Mouse (Mus musculus): Measurements from ENCODE around the gene Gdpd4. TPM values are rescaled to one million over a fixed set of nuclear protein-coding genes. Genes with fewer than 3 reads are reported as not detected.

Gene Gdpd4
- polyA plus RNA-seq, 1 experiment: not detected

DNA sequence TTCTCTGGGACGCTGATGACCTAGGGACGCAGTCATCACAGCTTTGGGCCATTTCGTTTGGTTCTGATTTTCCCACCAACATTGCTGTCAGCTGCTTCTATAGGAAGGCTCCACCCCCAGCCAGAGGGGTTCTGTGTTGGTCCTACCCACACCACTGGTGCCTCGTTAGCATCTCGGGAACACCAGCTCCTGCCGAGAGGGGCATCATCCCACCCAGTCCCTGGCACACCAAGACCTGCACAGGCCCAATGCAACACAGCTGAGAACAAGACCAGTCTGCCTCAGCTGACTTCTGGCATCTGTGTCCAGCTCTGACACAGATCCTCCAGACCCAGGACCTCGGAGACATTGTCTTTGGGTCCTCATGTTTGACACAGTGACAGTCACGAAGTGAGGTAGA is 135.2 kb downstream of the Gdpd4 start:
- TF ChIP-seq GATA1 (IDR thresholded peaks at IDR 0.05; ENCODE audit: low read length): no peak

DNA sequence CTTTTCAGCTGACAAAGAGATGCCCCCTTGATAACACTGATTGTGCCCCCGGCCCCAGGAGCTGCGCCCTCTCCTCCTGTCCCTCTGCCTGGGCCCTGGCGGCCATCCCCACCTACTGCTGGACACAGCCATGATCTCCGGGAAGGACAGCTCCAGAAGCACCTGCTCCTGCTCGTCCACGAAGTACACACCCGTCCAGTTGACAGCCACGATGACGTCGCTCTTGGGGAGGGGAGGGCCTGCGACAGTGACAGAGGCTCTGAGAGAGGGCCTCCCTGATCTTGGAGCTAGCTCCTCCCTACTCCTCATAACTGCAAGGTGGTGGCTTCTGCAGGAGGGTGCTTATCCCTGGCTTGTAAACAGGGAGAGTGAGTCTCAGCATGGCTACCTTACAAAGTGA is 146.5 kb downstream of the Gdpd4 start:
- no peak for TF ChIP-seq GATA1 (IDR thresholded peaks at IDR 0.05; ENCODE audit: low read length)

DNA sequence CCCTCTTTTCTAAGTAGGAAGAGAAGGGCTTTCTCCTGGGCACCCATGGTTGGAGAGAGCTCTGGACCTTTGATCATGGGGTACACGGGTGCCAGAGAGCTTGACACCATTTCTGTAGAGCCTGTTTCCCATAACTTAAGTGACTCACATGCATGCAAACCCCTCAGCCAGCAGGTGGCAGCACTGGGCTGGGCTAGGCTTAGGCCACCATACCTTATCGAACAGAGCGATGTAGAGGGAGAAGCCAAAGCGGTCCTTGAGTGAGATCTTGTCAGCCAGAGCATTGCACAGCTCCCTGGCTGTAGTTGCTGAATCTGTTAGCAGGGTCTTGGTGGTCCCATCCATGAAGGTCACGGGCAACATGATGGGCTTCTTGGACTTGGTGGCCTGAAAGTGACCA is 151.9 kb downstream of the Gdpd4 start:
- no peak for TF ChIP-seq GATA1 (IDR thresholded peaks at IDR 0.05; ENCODE audit: low read length)

DNA sequence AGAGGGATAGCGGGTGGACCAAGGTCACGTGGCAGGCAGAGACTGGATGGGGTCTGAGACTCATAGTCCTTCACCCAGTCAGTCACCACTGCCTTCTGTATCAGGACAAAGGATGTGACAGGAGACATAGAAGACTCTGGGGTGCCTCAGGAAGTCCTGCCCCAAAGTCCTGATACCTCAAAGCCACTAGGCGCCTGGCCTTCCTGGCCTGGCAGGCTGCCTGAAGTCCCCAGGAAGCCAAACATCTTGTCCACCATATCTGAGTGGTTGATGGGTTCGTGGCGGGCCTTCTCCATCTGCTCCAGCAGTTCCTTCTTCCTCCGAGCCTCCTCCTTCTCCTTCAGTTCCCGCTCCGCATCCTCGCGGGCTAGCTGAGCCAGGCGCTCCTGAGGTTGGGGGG is 157.7 kb downstream of the Gdpd4 start:
- TF ChIP-seq GATA1 (IDR thresholded peaks at IDR 0.05; ENCODE audit: low read length): no peak

DNA sequence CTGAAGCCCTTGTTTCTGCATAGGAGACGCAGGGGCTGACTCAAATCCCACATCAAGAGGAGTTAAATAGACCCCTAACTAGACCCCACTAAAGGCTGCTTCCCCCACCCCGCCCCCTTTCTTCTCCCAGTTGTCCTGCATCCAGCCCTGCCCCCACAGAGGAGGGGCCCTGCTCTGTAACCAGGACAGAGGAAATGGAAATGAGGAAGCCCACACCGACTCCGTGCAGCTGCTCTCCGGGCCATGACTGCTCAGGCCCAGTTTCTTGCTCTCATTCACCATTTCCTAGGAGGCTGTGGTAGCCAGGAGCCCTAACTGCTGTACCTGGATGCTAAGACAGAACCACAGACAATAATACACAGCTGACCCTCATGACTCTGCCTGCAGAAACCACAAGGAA is 162.6 kb downstream of the Gdpd4 start:
- no peak for TF ChIP-seq GATA1 (IDR thresholded peaks at IDR 0.05; ENCODE audit: low read length)

DNA sequence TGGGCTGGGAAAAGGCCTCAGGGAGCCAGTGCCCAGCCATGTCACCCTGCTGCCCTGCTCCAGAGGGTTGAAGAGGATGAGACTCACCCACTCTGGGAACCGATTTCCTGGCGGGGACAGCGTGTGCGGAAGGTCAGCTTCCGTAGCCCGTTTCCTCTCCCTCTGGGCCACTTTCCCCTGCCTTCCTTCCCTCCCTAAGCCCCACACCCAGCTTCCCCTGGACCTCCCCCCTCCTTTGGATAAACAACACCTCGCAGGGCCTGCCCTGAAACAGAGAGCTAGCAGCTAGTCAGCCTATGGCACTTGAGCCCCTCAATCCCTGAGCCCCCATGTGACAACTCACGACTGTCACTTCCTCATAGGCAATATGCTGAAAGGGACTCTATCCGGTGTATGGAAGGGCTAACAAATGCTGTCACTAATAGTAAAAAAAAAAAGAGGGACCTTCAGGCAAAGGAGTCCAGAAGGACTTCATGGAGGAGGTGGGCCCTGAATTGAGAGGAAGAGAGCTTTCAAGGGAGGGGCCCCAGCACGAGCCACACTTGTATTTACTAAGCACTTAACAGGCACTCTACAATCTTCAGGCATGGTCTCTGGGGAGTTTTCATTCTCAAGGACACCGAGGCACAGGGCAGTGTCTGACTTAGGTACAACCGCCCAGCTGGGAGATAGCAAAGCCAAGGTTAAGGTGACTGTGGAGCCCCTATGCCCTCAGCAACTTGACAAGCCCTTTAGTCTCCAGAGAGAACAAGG is 165.0 kb downstream of the Gdpd4 start:
- TF ChIP-seq GATA1 (IDR thresholded peaks at IDR 0.05; ENCODE audit: low read length): no peak

DNA sequence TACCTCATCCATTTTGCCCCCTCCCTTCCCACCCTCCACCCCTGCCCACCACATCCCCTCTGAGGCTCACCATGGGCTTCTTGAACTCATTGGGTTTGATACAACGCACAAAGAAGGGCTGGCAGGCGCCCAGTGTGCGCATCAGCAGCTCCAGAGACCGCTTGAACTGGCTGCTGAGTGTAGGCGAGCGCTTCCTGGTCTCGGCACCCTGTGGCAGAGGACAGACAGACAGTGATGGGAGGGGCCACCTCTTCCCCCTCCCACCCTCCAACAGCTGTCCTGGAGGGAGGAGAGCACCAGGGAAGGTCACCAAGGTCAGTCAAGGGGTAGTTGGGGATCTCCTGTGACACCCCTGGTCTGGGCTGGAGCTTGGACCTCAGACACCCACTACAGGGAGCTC is 165.6 kb downstream of the Gdpd4 start:
- TF ChIP-seq GATA1 (IDR thresholded peaks at IDR 0.05; ENCODE audit: low read length): no peak

DNA sequence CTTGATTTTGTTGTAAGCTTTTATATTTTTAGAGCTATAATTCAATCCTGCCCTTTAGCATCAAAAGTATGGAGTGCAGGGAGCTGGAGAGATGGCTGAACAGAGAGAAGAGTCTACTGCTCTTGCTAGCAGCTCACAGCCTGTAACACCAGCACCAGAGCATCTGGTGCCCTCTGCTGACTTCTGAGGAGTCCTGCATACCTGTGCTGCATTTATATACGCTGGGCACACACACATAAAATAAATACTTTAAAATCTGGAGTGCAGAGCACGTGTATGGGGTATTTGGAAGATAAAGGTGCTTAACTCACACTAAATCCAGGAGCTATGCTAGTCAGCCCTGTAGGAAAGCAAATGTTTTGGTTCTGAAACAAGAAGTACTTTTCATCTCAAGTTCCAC is 166.6 kb downstream of the Gdpd4 start:
- no peak for TF ChIP-seq GATA1 (IDR thresholded peaks at IDR 0.05; ENCODE audit: low read length)

DNA sequence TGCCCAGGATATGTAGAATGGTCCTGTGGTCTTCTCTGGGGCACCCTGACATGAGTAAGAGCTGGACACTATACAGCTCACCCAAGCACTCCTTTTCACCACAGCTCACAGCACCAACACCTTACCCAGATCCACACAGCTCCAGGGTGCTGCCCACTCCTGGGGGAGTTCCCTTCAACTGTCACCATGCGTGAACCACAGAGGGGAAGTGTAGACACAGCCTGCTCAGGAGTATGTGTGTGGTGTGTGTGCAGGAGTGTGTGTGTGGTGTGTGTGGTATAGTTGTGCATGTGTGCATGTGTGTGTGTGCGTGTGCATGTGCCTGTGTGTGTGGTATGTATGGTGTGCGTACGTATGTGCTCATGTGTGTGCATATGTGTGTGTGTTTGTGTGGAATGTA is 176.1 kb downstream of the Gdpd4 start:
- TF ChIP-seq GATA1 (IDR thresholded peaks at IDR 0.05; ENCODE audit: low read length): no peak

DNA sequence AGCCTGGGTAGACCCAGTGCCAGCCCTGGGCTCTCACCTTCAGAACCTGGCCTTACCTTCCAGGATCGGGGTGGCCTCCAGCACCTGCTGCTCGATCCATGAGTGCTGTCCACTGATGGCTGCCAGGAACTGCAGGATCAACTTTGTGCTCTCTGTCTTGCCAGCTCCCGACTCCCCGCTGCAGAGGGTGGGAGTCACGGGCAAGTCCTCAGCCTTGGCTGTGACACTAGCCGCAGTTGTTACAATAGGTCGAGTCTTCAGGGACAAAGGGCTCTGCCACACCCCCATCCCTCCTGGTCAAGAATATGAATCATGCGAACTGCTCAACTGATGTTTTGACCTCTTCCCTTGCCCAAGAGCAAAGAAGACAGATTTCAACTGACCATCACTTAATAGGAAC is 177.8 kb downstream of the Gdpd4 start:
- TF ChIP-seq GATA1 (IDR thresholded peaks at IDR 0.05; ENCODE audit: low read length): no peak

Other genes with a start within 250 kb of the Gdpd4 start
- 45.5 and 71.6 TPM in 2 replicates for gene Clns1a, start 223.3 kb upstream of the Gdpd4 start, polyA plus RNA-seq (2012)
- 3.6 and 8.3 TPM in 2 replicates for gene Aqp11, start 181.7 kb upstream of the Gdpd4 start, polyA plus RNA-seq (2012)
- gene Pak1, start 131.4 kb upstream of the Gdpd4 start, polyA plus RNA-seq (2012): 0.11 TPM in 1 of 2 replicates, not detected in the other
- 0.02 TPM in 1 of 2 replicates, not detected in the other for gene Myo7a, start 199.6 kb downstream of the Gdpd4 start, polyA plus RNA-seq (2012)
- not detected in 2 replicates for gene Omp, start 225.5 kb downstream of the Gdpd4 start, polyA plus RNA-seq (2012)